Comparison of ENCODE assay signal across 8 mouse cellular contexts in the genomic region with DNA sequence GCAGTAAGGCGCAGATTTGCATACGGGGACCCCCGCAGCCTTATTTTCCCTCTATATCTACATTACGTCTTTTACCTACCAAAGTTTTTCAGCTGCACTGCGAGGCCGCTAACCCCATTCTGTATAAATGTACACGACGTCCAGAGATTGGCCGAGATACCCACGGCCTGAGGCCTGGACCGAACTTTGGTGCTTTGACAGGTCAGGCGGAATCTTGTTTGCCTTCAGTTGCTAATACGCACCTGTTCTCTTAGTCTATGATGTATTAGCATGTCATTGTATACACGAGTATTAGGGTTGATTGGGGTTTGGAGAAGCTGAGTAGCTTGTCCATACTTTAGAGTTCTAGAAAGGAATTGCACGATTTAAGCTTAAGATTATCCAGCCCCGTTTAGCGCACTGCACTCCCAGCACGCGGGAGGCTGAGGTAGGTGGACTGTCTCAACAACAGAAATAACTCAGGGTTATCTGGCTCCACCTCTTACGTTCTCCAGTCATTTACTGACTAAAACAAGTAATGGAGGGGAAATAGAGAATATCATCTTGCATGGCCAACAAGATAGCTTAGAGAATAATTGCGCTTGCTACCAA. TPM values are rescaled to one million over a fixed set of nuclear protein-coding genes. Genes with fewer than 3 reads are reported as not detected.
A peak's percentile ranks its signal among the peaks of the same experiment; 100 is the strongest.
DNase-seq lines count a peak whose midpoint lies in the region; ATAC-seq and TF ChIP-seq lines count a peak whose summit lies in the region.

No protein-coding gene starts in this region.

- H3K27me3 ChIP-seq in liver, adult 2 months (ENCODE audit: control insufficient read depth, insufficient read depth, low read length), result no peaks in the 10 kb centered on the region
- H3K27me3 ChIP-seq in hindbrain, embryonic 12.5 days, result peaks cover 5% of the 10 kb centered on the region; the same call in 1 of the 2 replicates
- no peaks in the 10 kb centered on the region for H3K27me3 ChIP-seq in midbrain, embryonic 11.5 days (ENCODE audit: control insufficient read depth, insufficient read depth, low read length)

- peak overlapping the region; percentile 100 for H3K27ac ChIP-seq in liver, adult 2 months (replicated peaks; ENCODE audit: insufficient read depth, low read depth, low read length)
- H3K27ac ChIP-seq in hindbrain, embryonic 12.5 days, result peak overlapping the region; percentile 89; the same call in 1 of the 2 replicates
- H3K27ac ChIP-seq in midbrain, embryonic 11.5 days (ENCODE audit: low read depth, low read length), result peak overlapping the region; percentile 42; the same call in 1 of the 2 replicates

- WGBS in liver, adult 2 months, result 7% methylated on average over 21 of the region's 21 CpGs
- WGBS in hindbrain, embryonic 12.5 days, result 6% methylated on average over 21 of the region's 21 CpGs
- WGBS in midbrain, embryonic 11.5 days, result 5% methylated on average over 21 of the region's 21 CpGs

- no peaks in the 10 kb centered on the region; the same call in 1 of the 2 replicates for H3K79me2 ChIP-seq in liver, adult 2 months (ENCODE audit: control insufficient read depth, insufficient read depth, low read length)

- H3K9ac ChIP-seq in liver, adult 2 months (ENCODE audit: low read depth, low read length), result peak overlapping the region; percentile 99
- H3K9ac ChIP-seq in hindbrain, embryonic 12.5 days, result peak overlapping the region; percentile 73
- H3K9ac ChIP-seq in midbrain, embryonic 11.5 days (ENCODE audit: low read length), result peak overlapping the region; percentile 72

- ATAC-seq in hindbrain, embryonic 12.5 days (ENCODE audit: low FRiP score), result peak; percentile 44; the same call in 1 of the 2 replicates
- ATAC-seq in midbrain, embryonic 11.5 days (ENCODE audit: low FRiP score), result no peak; the same call in 1 of the 2 replicates

- H3K4me2 ChIP-seq in hindbrain, embryonic 12.5 days (replicated peaks), result peak overlapping the region; percentile 80
- H3K4me2 ChIP-seq in midbrain, embryonic 11.5 days, result peak overlapping the region; percentile 90

- no peak for TF ChIP-seq CTCF in liver, adult 2 months (IDR thresholded peaks at IDR 0.05; ENCODE audit: low read depth, low read length)

- peak overlapping the region; percentile 98 for H3K4me3 ChIP-seq in liver, adult 2 months (ENCODE audit: insufficient read depth, low read depth, low read length)
- peak overlapping the region; percentile 73 for H3K4me3 ChIP-seq in hindbrain, embryonic 12.5 days
- peak overlapping the region; percentile 49 for H3K4me3 ChIP-seq in midbrain, embryonic 11.5 days (ENCODE audit: low read depth, low read length)

- no peak for TF ChIP-seq POLR2A in liver, adult 2 months (IDR thresholded peaks at IDR 0.05; ENCODE audit: extremely low read depth, insufficient read depth, low read length)

- H3K36me3 ChIP-seq in liver, adult 2 months (ENCODE audit: control insufficient read depth, insufficient read depth, low read length), result no peaks in the 10 kb centered on the region
- no peaks in the 10 kb centered on the region for H3K36me3 ChIP-seq in hindbrain, embryonic 12.5 days
- H3K36me3 ChIP-seq in midbrain, embryonic 11.5 days (ENCODE audit: control insufficient read depth, insufficient read depth, low read length), result no peaks in the 10 kb centered on the region

- H3K4me1 ChIP-seq in liver, adult 2 months (ENCODE audit: control insufficient read depth, insufficient read depth, low read length), result peaks cover 3% of the 10 kb centered on the region; the same call in 1 of the 2 replicates
- peaks cover 5% of the 10 kb centered on the region; the same call in 1 of the 2 replicates for H3K4me1 ChIP-seq in hindbrain, embryonic 12.5 days
- peaks cover 2% of the 10 kb centered on the region; the same call in 1 of the 2 replicates for H3K4me1 ChIP-seq in midbrain, embryonic 11.5 days (ENCODE audit: control insufficient read depth, insufficient read depth, low read length)

- no peaks in the 10 kb centered on the region for H3K9me3 ChIP-seq in hindbrain, embryonic 12.5 days (replicated peaks)
- H3K9me3 ChIP-seq in midbrain, embryonic 11.5 days (ENCODE audit: control insufficient read depth, low read length), result no peaks in the 10 kb centered on the region

- peak; percentile 77 for DNase-seq in liver, adult 2 months (ENCODE audit: extremely low read depth, low read depth, low spot score)
- DNase-seq in liver, result no peak
- DNase-seq in c-Kit-positive CD71-positive TER-119-negative erythroid progenitor cells, embryonic 14.5 days (ENCODE audit: low read depth), result peak; percentile 17
- DNase-seq in midbrain, embryonic 11.5 days (ENCODE audit: low spot score, missing footprints), result peak; percentile 93
- DNase-seq in layer of hippocampus, adult 18-20 months (ENCODE audit: low spot score in 2 of 2), result no peak
- no peak for DNase-seq in MN1 (ENCODE audit: low spot score)
- no peak for DNase-seq in layer of hippocampus, adult 11-12 months (ENCODE audit: low spot score)

RNA-seq across cellular contexts. Expression of a gene that starts 0.8 kb away (rescaled TPM):
- total RNA-seq in liver, adult 2 months (2014; rRNA removed), result 2.1 and 2.3 TPM in 2 replicates
- 1.3 TPM in 2 replicates for polyA plus RNA-seq in liver, adult 2 months (2012; rRNA removed)
- polyA plus RNA-seq in hindbrain, embryonic 12.5 days (2016; fragmentation: Nextera tagmentation; extraction: Ambion mirVana), result 0.80 and 0.93 TPM in 2 replicates
- polyA plus RNA-seq in midbrain, embryonic 11.5 days (2014; fragmentation: Nextera tagmentation; extraction: Ambion mirVana), result 0.39 and 0.64 TPM in 2 replicates
- 1 to 10 TPM; 2.2 TPM for total RNA-seq in layer of hippocampus, adult 18-20 months (2021)

Comparison
In these comparisons a context has a peak if more than half of its experiments do, and no peak if none do; other contexts are left out.
1. DNase-seq: peak in liver, adult 2 months (single experiment), c-Kit-positive CD71-positive TER-119-negative erythroid progenitor cells, embryonic 14.5 days (single experiment) and midbrain, embryonic 11.5 days (single experiment); none in liver (single experiment), layer of hippocampus, adult 18-20 months (0 of 2), MN1 (single experiment) and layer of hippocampus, adult 11-12 months (single experiment).
2. H3K27ac ChIP-seq: peak in every context shown above with its lines; median percentile 100 in liver, adult 2 months; 89 in hindbrain, embryonic 12.5 days; 42 in midbrain, embryonic 11.5 days.
3. Peak in every context shown above with its lines, with median percentiles within 50 percentile points of each other: H3K4me3 ChIP-seq and H3K9ac ChIP-seq.